Mouse (Mus musculus): ENCODE measurements around the gene Ssr2. TPM values are rescaled to one million over a fixed set of nuclear protein-coding genes. Genes with fewer than 3 reads are reported as not detected.

Ssr2 gene
- polyA plus RNA-seq, 1 experiment from 2014 or later, result 307 TPM

GRCm38 (mm10) chr3:88555731-88556130, 19.9 kb upstream of the Ssr2 start:
- Histone ChIP-seq H3K9ac (ENCODE audit: low read length) (no peak overlapping the region), H3K27ac (ENCODE audit: low read length) (no peak overlapping the region), H3K4me1 (ENCODE audit: control insufficient read depth, insufficient read depth, low read length) (peaks cover 20% of the 10 kb centered on the region), H3K27me3 (ENCODE audit: control insufficient read depth, insufficient read depth, low read length) (no peaks in the 10 kb centered on the region), H3K9me3 (replicated peaks; ENCODE audit: control insufficient read depth, low read length) (no peaks in the 10 kb centered on the region), H3K4me2 (ENCODE audit: low read depth, low read length) (no peak overlapping the region), H3K4me3 (replicated peaks; ENCODE audit: low read length) (no peak overlapping the region), H3K36me3 (ENCODE audit: control insufficient read depth, insufficient read depth, low read length) (peaks cover 13% of the 10 kb centered on the region)
- WGBS, result 92% methylated on average over 6 of the region's 6 CpGs
- no peak for ATAC-seq (ENCODE audit: insufficient read depth, low FRiP score)

DNA sequence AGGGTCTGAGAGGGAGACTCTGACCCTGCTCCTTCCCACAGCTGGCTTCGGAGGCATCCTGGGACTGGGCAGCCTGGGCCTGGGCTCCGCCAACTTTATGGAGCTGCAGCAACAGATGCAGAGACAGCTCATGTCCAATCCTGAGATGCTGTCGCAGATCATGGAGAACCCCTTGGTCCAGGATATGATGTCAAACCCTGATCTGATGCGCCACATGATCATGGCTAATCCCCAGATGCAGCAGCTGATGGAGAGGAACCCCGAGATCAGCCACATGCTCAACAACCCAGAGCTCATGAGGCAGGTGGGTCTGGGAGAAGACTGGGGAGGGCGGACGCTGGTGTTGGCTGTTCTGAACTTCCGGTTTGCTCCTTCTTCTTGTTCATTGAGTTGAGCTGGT, 19.1 kb upstream of the Ssr2 start:
- Histone ChIP-seq H3K36me3 (ENCODE audit: control insufficient read depth, insufficient read depth, low read length) (peaks cover 13% of the 10 kb centered on the region), H3K4me3 (replicated peaks; ENCODE audit: low read length) (no peak overlapping the region), H3K4me2 (ENCODE audit: low read depth, low read length) (no peak overlapping the region), H3K27ac (ENCODE audit: low read length) (no peak overlapping the region), H3K27me3 (ENCODE audit: control insufficient read depth, insufficient read depth, low read length) (no peaks in the 10 kb centered on the region), H3K9ac (ENCODE audit: low read length) (no peak overlapping the region), H3K9me3 (replicated peaks; ENCODE audit: control insufficient read depth, low read length) (no peaks in the 10 kb centered on the region), H3K4me1 (ENCODE audit: control insufficient read depth, insufficient read depth, low read length) (peaks cover 17% of the 10 kb centered on the region)
- 93% methylated on average over 8 of the region's 8 CpGs for WGBS
- no peak for ATAC-seq (ENCODE audit: insufficient read depth, low FRiP score)

- ATAC-seq (ENCODE audit: insufficient read depth, low FRiP score), result no peak
- Histone ChIP-seq H3K27me3 (ENCODE audit: control insufficient read depth, insufficient read depth, low read length) (no peaks in the 10 kb centered on the region), H3K9ac (ENCODE audit: low read length) (no peak overlapping the region), H3K4me2 (ENCODE audit: low read depth, low read length) (no peak overlapping the region), H3K9me3 (replicated peaks; ENCODE audit: control insufficient read depth, low read length) (no peaks in the 10 kb centered on the region), H3K4me3 (replicated peaks; ENCODE audit: low read length) (no peak overlapping the region), H3K36me3 (ENCODE audit: control insufficient read depth, insufficient read depth, low read length) (peaks cover 25% of the 10 kb centered on the region), H3K27ac (ENCODE audit: low read length) (no peak overlapping the region), H3K4me1 (ENCODE audit: control insufficient read depth, insufficient read depth, low read length) (peaks cover 7% of the 10 kb centered on the region; the same call in 1 of the 2 replicates)
- WGBS, result 96% methylated on average over 9 of the region's 9 CpGs
Observed at GRCm38 (mm10) chr3:88559596-88559995, 16.1 kb upstream of the Ssr2 start.

DNA sequence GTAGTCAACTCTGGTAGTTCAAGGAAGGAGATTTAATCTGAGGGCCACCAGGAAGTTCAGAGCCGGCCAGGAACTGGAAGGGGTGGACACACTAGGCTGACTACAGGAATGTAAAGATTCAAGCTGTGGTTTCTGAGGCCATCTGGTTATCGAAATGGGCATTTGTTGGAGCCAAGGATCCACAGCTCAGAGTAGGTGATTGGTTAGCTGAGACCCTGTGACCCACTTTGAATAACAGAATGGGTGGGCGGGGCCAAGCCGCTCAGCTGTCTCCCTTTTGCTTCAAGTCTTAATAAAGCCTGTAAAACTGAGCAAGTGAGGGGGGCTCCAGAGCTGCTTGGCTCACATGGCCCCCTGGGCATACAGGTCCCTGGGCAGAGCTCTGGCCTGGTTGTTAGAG, 13.7 kb upstream of the Ssr2 start:
- Histone ChIP-seq H3K4me1 (ENCODE audit: control insufficient read depth, insufficient read depth, low read length) (no peaks in the 10 kb centered on the region), H3K27me3 (ENCODE audit: control insufficient read depth, insufficient read depth, low read length) (no peaks in the 10 kb centered on the region), H3K36me3 (ENCODE audit: control insufficient read depth, insufficient read depth, low read length) (peaks cover 42% of the 10 kb centered on the region), H3K4me3 (replicated peaks; ENCODE audit: low read length) (no peak overlapping the region), H3K9ac (ENCODE audit: low read length) (0 out of 2 replicates have a peak overlapping the region, but pooled peaks have one; percentile 12), H3K27ac (ENCODE audit: low read length) (no peak overlapping the region), H3K9me3 (replicated peaks; ENCODE audit: control insufficient read depth, low read length) (no peaks in the 10 kb centered on the region), H3K4me2 (ENCODE audit: low read depth, low read length) (no peak overlapping the region)
- ATAC-seq (ENCODE audit: insufficient read depth, low FRiP score), result no peak
- 71% methylated on average over 4 of the region's 4 CpGs for WGBS

GRCm38 (mm10) chr3:88563442-88563841, 12.2 kb upstream of the Ssr2 start:
- no peak for ATAC-seq (ENCODE audit: insufficient read depth, low FRiP score)
- H3K36me3 ChIP-seq (ENCODE audit: control insufficient read depth, insufficient read depth, low read length), result peaks cover 52% of the 10 kb centered on the region

GRCm38 (mm10) chr3:88563966-88564365, 11.7 kb upstream of the Ssr2 start:
- H3K27me3 ChIP-seq (ENCODE audit: control insufficient read depth, insufficient read depth, low read length), result no peaks in the 10 kb centered on the region
- no peak overlapping the region for H3K9ac ChIP-seq (ENCODE audit: low read length)
- peaks cover 52% of the 10 kb centered on the region for H3K36me3 ChIP-seq (ENCODE audit: control insufficient read depth, insufficient read depth, low read length)
- no peak overlapping the region for H3K27ac ChIP-seq (ENCODE audit: low read length)
- 84% methylated on average over 7 of the region's 7 CpGs for WGBS
- no peaks in the 10 kb centered on the region for H3K9me3 ChIP-seq (replicated peaks; ENCODE audit: control insufficient read depth, low read length)
- H3K4me2 ChIP-seq (ENCODE audit: low read depth, low read length), result no peak overlapping the region
- no peak for ATAC-seq (ENCODE audit: insufficient read depth, low FRiP score)
- H3K4me3 ChIP-seq (replicated peaks; ENCODE audit: low read length), result no peak overlapping the region
- no peaks in the 10 kb centered on the region for H3K4me1 ChIP-seq (ENCODE audit: control insufficient read depth, insufficient read depth, low read length)

More at GRCm38 (mm10) chr3:88563442-88563841, 12.2 kb upstream of the Ssr2 start:
- no peaks in the 10 kb centered on the region for H3K9me3 ChIP-seq (replicated peaks; ENCODE audit: control insufficient read depth, low read length)
- H3K9ac ChIP-seq (ENCODE audit: low read length), result no peak overlapping the region
- no peaks in the 10 kb centered on the region for H3K4me1 ChIP-seq (ENCODE audit: control insufficient read depth, insufficient read depth, low read length)
- H3K4me3 ChIP-seq (replicated peaks; ENCODE audit: low read length), result no peak overlapping the region
- no peaks in the 10 kb centered on the region for H3K27me3 ChIP-seq (ENCODE audit: control insufficient read depth, insufficient read depth, low read length)
- 61% methylated on average over 4 of the region's 4 CpGs for WGBS
- no peak overlapping the region for H3K27ac ChIP-seq (ENCODE audit: low read length)
- no peak overlapping the region for H3K4me2 ChIP-seq (ENCODE audit: low read depth, low read length)

DNA sequence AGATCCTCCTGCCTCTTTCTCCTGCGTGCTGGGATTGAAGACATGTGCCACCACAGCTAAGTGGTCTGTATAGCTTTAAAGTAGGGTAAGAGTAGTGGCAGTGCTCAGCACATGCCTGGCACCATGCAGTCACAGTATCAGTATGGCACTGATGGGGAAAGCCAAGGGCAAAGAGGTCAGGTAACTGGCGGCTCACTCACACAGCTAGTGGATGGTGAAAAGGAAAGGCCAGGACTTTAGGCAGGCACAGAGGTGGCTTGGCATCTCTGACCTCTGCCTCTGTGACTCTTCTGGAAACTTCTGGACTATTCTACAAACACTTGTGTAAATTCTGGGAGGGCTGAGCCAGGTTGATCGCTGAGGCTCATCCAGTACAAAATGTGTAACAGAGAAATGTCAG, 9.6 kb upstream of the Ssr2 start:
- 91% methylated on average over 3 of the region's 3 CpGs for WGBS
- H3K36me3 ChIP-seq (ENCODE audit: control insufficient read depth, insufficient read depth, low read length), result peaks cover 49% of the 10 kb centered on the region
- no peak overlapping the region for H3K9ac ChIP-seq (ENCODE audit: low read length)
- no peaks in the 10 kb centered on the region for H3K9me3 ChIP-seq (replicated peaks; ENCODE audit: control insufficient read depth, low read length)
- no peaks in the 10 kb centered on the region for H3K27me3 ChIP-seq (ENCODE audit: control insufficient read depth, insufficient read depth, low read length)
- no peak overlapping the region for H3K27ac ChIP-seq (ENCODE audit: low read length)
- H3K4me1 ChIP-seq (ENCODE audit: control insufficient read depth, insufficient read depth, low read length), result no peaks in the 10 kb centered on the region
- H3K4me2 ChIP-seq (ENCODE audit: low read depth, low read length), result no peak overlapping the region
- no peak overlapping the region for H3K4me3 ChIP-seq (replicated peaks; ENCODE audit: low read length)
- no peak for ATAC-seq (ENCODE audit: insufficient read depth, low FRiP score)

DNA sequence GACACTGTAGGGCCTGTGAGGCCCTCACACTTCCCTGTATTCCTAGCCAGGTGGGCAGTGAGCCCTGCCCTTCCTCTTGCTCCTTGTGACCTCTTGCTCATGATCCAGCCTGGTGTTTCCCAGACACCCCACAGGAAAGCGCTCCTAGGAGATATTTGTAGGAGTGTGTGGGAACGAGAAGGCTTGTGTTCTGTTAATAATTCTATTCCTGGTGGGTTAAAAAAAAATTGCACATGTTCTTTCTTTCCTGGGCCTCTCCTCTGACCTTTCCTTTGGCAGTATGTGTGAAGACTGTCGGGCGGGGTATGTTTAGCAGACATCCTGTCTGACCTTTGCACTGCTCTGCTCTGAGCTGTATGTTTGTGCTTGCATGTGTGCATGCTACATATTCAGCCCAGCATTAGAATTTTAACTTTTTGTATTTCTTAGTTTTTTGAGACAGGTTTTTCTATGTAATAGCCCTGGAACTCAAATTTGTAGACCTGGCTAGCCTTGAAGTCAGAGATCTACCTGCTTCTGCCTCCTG, 9.1 kb upstream of the Ssr2 start:
- H3K4me3 ChIP-seq (replicated peaks; ENCODE audit: low read length), result no peak overlapping the region
- H3K27me3 ChIP-seq (ENCODE audit: control insufficient read depth, insufficient read depth, low read length), result no peaks in the 10 kb centered on the region
- peaks cover 49% of the 10 kb centered on the region for H3K36me3 ChIP-seq (ENCODE audit: control insufficient read depth, insufficient read depth, low read length)
- no peaks in the 10 kb centered on the region for H3K4me1 ChIP-seq (ENCODE audit: control insufficient read depth, insufficient read depth, low read length)
- H3K27ac ChIP-seq (ENCODE audit: low read length), result no peak overlapping the region
- H3K4me2 ChIP-seq (ENCODE audit: low read depth, low read length), result no peak overlapping the region
- no peak overlapping the region for H3K9ac ChIP-seq (ENCODE audit: low read length)
- no peaks in the 10 kb centered on the region for H3K9me3 ChIP-seq (replicated peaks; ENCODE audit: control insufficient read depth, low read length)
- ATAC-seq (ENCODE audit: insufficient read depth, low FRiP score), result no peak
- 81% methylated on average over 4 of the region's 4 CpGs for WGBS

GRCm38 (mm10) chr3:88567892-88568291, 7.8 kb upstream of the Ssr2 start:
- peaks cover 47% of the 10 kb centered on the region for H3K36me3 ChIP-seq (ENCODE audit: control insufficient read depth, insufficient read depth, low read length)
- no peak overlapping the region for H3K27ac ChIP-seq (ENCODE audit: low read length)
- no peaks in the 10 kb centered on the region for H3K4me1 ChIP-seq (ENCODE audit: control insufficient read depth, insufficient read depth, low read length)
- ATAC-seq (ENCODE audit: insufficient read depth, low FRiP score), result no peak
- H3K9me3 ChIP-seq (replicated peaks; ENCODE audit: control insufficient read depth, low read length), result no peaks in the 10 kb centered on the region
- no peak overlapping the region for H3K9ac ChIP-seq (ENCODE audit: low read length)
- H3K4me3 ChIP-seq (replicated peaks; ENCODE audit: low read length), result no peak overlapping the region
- no peaks in the 10 kb centered on the region for H3K27me3 ChIP-seq (ENCODE audit: control insufficient read depth, insufficient read depth, low read length)
- no peak overlapping the region for H3K4me2 ChIP-seq (ENCODE audit: low read depth, low read length)
- 84% methylated on average over 6 of the region's 6 CpGs for WGBS

DNA sequence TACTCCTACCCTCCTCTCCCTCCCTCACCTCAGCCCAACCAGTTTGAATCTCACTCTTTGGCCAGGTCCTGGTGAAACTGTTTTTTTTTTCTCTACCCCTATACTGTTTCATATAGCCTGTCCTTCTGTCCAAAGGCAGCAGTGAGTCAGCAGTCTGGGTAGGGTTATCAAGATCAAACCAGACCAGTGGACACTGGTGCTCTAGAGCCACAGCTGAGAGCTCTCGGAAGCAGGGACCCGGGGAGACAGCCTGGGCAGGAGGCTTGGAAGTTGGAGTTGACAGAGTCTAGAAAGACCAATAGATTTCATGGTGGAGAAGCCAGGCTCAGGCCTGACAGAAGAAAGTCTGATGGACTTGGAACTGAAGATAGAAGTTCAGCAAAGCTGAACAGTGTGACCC, 7.1 kb upstream of the Ssr2 start:
- H3K27ac ChIP-seq (ENCODE audit: low read length), result no peak overlapping the region

More for the DNA sequence above, 7.1 kb upstream of the Ssr2 start:
- H3K4me1 ChIP-seq (ENCODE audit: control insufficient read depth, insufficient read depth, low read length), result no peaks in the 10 kb centered on the region
- H3K4me2 ChIP-seq (ENCODE audit: low read depth, low read length), result no peak overlapping the region
- no peaks in the 10 kb centered on the region for H3K9me3 ChIP-seq (replicated peaks; ENCODE audit: control insufficient read depth, low read length)
- no peak overlapping the region for H3K9ac ChIP-seq (ENCODE audit: low read length)
- H3K36me3 ChIP-seq (ENCODE audit: control insufficient read depth, insufficient read depth, low read length), result peaks cover 43% of the 10 kb centered on the region
- no peak overlapping the region for H3K4me3 ChIP-seq (replicated peaks; ENCODE audit: low read length)
- WGBS, result 92% methylated on average over 2 of the region's 2 CpGs
- ATAC-seq (ENCODE audit: insufficient read depth, low FRiP score), result no peak
- no peaks in the 10 kb centered on the region for H3K27me3 ChIP-seq (ENCODE audit: control insufficient read depth, insufficient read depth, low read length)
